Mouse (Mus musculus) Patski (cell line): ENCODE measurements around the gene Fank1. TPM values are rescaled to one million over a fixed set of nuclear protein-coding genes. Genes with fewer than 3 reads are reported as not detected.

ENCODE experiments used
- ATAC-seq: fragments of 100-300 bp; one replicate; pipeline ENCODE4 v1.8.0; 2021
- CTCF ChIA-PET: fragments of 350-600 bp; sonication (Branson Sonifier 250); formaldehyde crosslinking; loops from one replicate; lab custom pipeline; 2022; ENCODE audit warnings: inconsistent platforms; lab: Charles Lee
- POLR2A ChIA-PET: fragments of 350-600 bp; sonication (Branson Sonifier 250); formaldehyde crosslinking; loops from one replicate; lab custom pipeline; 2022; ENCODE audit warnings: antibody characterized with exemption, inconsistent platforms; lab: Charles Lee
- DNase-seq: peaks from one replicate; pipeline ENCODE4 v3.0.0-alpha.2; 2011; ENCODE audit warnings: low read depth, low spot score
- H3K27me3 ChIP-seq: fragments of 371-371 bp; one replicate; pipeline ENCODE4 v1.5.1; 2021
- CTCF ChIP-seq: fragments of 100-300 bp; IDR thresholded peaks from one replicate; pipeline ENCODE4 v1.5.1; 2021
- in situ Hi-C: fragments of 300-500 bp; cut with MboI; formaldehyde crosslinking; loops from 3 replicates; pipeline ENCODE4 v1.11.1; 2018; ENCODE audit warnings: low pct_unique_long_range_greater_than_20kb, mixed read lengths
- polyA plus RNA-seq: library from polyadenylated mRNA; unstranded; gene quantifications from one replicate; pipeline ENCODE4 v1.2.3, GENCODE M21; 2021

Fank1 gene
- polyA plus RNA-seq, 1 experiment from 2014 or later = 2.4 TPM

DNA sequence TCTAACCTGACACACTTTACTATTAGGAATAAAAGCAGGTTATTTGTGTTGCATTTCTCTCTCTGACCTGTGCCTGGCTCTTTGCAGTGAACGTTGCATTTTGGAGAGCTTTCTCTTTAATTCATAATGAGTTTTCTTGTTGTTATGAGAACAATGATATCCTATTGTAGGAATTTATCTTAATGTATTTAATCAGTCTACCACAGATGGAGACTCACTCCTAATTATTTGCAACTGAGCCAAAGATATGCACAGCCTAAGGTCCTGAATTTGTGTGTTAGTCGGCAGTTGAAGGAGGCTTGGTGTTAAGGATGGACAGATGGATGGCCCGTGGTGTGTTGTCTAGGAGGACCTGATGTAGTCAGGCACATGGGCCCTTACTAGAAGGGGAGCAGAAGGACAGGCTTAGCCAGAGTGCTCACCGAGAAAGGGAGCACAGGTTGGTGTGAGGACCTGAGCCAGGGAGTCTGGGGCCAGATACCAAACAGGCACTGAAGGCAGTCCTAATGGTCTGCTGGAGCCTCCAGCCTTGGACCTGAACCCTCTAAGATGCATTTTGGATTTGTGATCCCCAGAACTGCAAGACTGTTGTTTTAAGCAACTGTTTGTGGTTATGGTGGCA lies 14.1 kb downstream of the Fank1 start:
- ChIA-PET POLR2A (no interaction called here), CTCF (interaction anchor here (1.4 kb wide), 1 partner anchor 27 kb away, joined by 3 read pairs; no protein-coding TSS in a partner anchor)
- no peaks in the 10 kb centered on the region for H3K27me3 ChIP-seq
- DNase-seq (no peak), ATAC-seq (no peak)
- in situ Hi-C loops = no loop called here
- no peak for TF ChIP-seq CTCF

DNA sequence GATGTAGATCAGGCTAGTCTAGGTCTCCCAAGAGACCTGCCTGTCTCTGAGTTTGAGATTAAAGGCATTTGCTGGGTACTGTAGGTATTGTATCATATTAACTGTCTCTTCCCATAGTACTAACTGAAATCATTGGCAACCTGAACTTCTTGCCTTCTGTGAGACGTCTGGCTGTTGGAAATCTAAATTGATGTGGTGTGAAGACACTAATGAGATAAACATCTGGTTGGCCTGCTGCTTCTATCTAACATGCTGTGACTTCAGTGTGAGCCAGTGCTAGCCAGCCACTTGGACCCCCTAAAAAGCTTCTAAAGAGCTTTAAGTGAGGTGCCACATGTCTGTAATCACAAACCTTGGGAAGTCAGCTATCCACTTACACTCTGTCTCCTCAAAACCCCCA lies 16.1 kb downstream of the Fank1 start:
- TF ChIP-seq CTCF = no peak
- in situ Hi-C loops = no loop called here
- ChIA-PET POLR2A (interaction anchor here (0.6 to 1.7 kb wide), 3 partner anchors 17 to 1092 kb away, joined by 3 to 8 read pairs (median 3); partner anchors contain the start of gene Fank1), CTCF (no interaction called here)
- DNase-seq (no peak), ATAC-seq (no peak)
- no peaks in the 10 kb centered on the region for H3K27me3 ChIP-seq

DNA sequence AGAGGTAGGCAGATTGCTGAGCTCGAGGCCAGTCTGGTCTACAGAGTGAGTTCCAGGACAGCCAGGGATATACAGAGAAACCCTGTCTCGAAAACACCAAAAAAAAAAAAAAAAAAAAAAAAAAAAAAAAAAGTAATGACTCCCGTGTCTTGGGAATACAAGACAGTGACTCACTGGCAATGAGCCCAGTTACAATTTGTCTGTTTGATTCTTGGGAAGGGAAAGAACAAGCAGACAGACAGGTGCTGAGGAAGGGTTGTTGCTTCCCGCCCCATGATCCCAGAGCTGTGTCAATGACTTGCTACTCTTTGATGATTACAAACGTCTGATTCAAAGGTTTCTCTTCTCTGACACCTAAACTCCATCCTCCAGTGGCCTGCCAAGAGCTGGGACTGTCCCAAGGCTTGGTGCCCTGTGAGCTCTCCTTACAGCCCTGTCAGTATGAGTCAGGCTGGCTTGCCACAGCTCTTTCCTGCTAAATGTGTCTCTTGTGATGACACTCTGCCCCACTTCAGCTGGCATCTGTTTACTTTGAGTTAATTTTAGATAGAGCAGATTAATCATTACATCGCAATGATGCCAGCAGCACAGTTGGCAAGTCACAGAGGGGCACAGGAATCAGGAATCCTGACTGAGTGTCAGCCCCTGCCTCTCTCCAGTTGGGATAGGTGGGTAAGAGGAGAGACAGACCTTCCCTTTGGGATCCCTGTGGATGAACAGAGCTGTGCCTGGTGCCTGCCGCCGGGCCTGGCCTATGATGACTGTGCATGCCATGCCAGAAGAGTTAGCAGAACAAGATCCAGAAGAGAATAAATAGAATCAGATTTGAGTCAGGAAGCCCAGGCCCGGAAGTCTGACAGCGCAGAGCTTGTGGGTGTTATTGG lies 16.8 kb downstream of the Fank1 start:
- peak; percentile 97 for ATAC-seq
- H3K27me3 ChIP-seq = no peaks in the 10 kb centered on the region
- TF ChIP-seq CTCF = no peak
- ChIA-PET POLR2A (interaction anchor here (0.6 to 1.7 kb wide), 4 partner anchors 17 to 1093 kb away, joined by 3 to 9 read pairs (median 6); partner anchors contain the start of gene Fank1), CTCF (interaction anchor here (1.6 kb wide), 1 partner anchor 18 kb away, joined by 7 read pairs; the partner anchor contains the start of gene Fank1)
- peak; percentile 96 for DNase-seq
- in situ Hi-C loops = no loop called here

DNA sequence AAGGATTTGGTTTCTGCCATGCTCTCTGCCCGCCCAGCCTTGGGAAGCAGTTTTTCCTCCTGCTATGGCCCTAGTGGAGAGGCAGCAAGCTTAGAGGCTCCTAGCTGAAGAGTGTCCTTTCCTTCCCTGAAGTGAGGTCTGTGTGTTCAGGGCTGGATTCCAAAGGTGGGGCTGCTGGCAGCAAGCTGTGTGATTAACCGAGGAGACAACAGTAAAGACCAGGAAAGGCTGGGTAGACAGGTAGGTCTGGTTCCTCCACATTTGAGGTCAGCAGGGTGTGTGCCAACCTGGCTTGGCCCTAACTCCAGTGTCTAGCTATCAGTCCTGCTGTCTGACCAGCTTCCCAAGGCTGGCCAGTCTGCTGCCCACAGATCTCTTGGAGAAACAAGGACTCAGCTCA lies 18.1 kb downstream of the Fank1 start:
- H3K27me3 ChIP-seq = no peaks in the 10 kb centered on the region
- TF ChIP-seq CTCF = no peak
- ChIA-PET POLR2A (interaction anchor here (0.9 to 1.3 kb wide), 2 partner anchors 18 to 158 kb away, joined by 3 to 6 read pairs; partner anchors contain the start of genes Edrf1 and Fank1), CTCF (interaction anchor here (0.6 to 1.6 kb wide), 5 partner anchors 11 to 663 kb away, joined by 3 to 7 read pairs (median 3); partner anchors contain the start of gene Fank1)
- ATAC-seq = no peak
- in situ Hi-C loops = no loop called here
- no peak for DNase-seq

DNA sequence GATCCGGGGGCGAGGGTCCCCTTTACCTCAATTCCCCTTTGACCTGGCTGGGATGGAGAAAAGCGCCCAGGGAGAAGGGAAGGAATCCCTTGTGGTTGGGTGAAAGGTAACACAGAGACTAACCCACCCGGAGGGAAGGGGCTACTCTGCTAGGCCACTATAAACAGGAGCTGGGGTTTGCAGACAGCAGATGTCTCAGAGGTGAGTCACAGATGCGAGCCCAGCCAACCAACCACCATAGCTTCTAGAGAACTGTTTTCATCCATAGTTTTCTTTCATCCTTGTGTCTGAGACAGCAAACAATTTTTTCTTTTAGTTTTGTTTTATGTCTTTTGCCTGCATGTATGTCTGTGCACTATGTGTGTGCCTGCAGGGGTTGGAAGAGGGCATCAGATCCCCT lies 23.3 kb downstream of the Fank1 start:
- POLR2A ChIA-PET = no interaction called here
- H3K27me3 ChIP-seq = no peaks in the 10 kb centered on the region
- ATAC-seq = peak; percentile 67
- TF ChIP-seq CTCF = no peak
- in situ Hi-C loops = no loop called here
- no peak for DNase-seq
- CTCF ChIA-PET = no interaction called here

DNA sequence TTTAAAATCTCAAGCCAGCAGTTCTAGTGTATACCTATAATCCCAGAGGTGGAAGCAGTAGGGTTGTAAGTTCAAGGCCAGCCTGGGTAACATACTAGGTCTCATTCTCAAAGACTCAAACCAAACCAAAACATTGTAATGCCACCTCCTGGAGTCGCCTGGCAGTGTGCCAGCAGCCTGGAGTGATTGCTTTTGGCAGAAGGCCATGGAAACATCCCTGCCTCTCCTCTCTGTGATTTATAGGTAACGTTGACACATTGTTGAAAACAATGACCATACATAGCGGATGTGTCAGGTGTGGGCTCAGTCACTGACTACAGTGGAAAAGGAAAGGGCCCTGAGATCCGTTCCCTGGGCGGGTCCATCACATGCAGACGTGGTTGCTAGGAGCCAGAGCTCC lies 25.2 kb downstream of the Fank1 start:
- H3K27me3 ChIP-seq = no peaks in the 10 kb centered on the region
- POLR2A ChIA-PET = no interaction called here
- DNase-seq = peak; percentile 66
- CTCF ChIA-PET = no interaction called here
- no peak for ATAC-seq
- in situ Hi-C loops = no loop called here
- TF ChIP-seq CTCF = no peak

DNA sequence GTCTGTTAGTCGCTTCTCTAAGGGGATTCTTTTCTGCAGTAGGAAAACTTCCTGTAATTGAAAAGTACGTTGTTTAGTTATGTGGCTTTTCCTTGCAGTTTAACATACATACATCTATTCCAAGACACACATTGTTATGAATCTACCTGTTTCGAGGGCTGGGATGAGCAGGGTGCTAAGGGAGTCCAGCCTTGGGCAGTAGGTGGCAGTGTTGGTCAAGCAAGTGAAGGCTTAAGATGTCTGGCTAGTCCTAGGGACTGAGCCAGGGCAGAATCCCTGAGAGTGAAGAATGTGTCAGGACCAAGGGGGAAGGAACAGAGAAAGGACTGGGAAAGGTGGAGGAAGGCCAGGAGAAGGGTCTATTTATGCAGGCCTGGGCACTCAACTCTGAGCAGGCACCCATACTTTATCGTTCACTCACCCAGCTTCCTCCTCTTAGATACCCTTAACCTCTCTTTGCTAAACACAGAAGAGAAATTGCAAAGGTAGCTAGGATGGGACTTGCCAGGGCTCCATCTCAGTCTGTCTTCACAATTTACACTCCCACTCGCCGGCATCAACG lies 29.0 kb downstream of the Fank1 start:
- peak; percentile 93 for TF ChIP-seq CTCF
- POLR2A ChIA-PET = no interaction called here
- ATAC-seq (peak; percentile 88), DNase-seq (no peak)
- H3K27me3 ChIP-seq = no peaks in the 10 kb centered on the region
- in situ Hi-C loops = no loop called here
- CTCF ChIA-PET = interaction anchor here (0.9 to 2.0 kb wide), 6 partner anchors 9 to 28 kb away, joined by 3 to 8 read pairs (median 4); partner anchors contain the start of gene Fank1

DNA sequence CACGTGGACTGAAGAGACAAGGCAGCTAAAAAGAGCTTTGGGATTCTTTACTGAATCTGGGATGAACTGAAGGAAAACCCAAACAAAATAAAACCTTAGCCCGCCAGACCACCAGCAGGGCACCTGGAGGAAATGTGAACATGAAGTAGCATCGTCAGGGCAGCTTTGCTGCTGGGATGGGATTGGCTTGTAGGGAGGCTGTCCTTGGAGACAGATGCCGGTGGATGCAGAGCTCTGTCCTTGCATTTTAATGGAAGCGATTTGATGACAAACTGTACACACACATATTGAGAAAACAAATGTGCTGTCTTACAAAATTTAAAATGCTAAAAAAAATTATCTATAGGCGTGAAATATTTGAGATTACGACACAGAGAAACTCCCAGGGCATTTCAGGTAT lies 36.3 kb downstream of the Fank1 start:
- TF ChIP-seq CTCF = no peak
- DNase-seq (no peak), ATAC-seq (no peak)
- H3K27me3 ChIP-seq = no peaks in the 10 kb centered on the region
- in situ Hi-C loops = no loop called here
- ChIA-PET CTCF (interaction anchor here (2.0 kb wide), 1 partner anchor 12 kb away, joined by 4 read pairs; no protein-coding TSS in a partner anchor), POLR2A (no interaction called here)

DNA sequence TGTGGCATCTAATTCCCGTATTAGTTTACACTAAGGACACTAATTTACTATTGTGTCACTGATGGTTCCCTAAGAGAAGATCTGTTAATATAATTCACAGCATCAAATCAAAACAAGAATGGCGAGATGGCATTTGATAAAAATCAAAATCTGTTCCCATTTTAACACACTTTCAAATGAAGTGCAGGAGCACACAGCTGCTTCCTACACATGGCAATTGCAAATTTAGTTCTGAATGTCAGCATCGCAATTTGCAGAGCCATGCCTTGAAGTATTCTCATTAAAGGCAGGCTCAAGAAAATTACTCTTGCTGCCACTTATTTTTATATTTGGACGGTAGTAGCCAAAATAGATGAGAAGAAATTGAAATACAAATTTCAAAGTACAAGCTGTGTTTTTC lies 36.7 kb downstream of the Fank1 start:
- in situ Hi-C loops = no loop called here
- no peak for TF ChIP-seq CTCF
- no peak for ATAC-seq
- no peak for DNase-seq
- no peaks in the 10 kb centered on the region for H3K27me3 ChIP-seq
- ChIA-PET POLR2A (no interaction called here), CTCF (interaction anchor here (2.0 kb wide), 1 partner anchor 11 kb away, joined by 4 read pairs; no protein-coding TSS in a partner anchor)

DNA sequence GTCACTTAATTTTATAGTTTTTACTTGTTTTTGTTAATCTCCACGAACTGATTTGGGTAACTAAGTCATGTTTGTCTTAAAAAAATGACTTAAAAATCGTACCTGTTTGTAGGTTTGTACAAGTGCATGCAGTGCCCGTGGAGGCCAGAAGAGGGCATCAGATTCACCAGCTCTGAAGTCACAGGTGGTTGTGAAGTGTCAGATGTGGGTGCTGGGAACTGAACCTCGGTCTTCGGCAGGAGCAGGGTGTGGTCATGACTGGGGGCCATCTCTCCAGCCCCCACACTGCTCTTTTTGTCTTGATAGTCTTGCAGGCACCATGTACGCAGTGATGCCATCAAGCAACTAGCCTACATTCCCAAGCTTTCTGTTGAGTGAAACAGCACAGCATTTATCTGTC lies 47.1 kb downstream of the Fank1 start:
- in situ Hi-C loops = no loop called here
- ATAC-seq = no peak
- peak; percentile 44 for TF ChIP-seq CTCF
- CTCF ChIA-PET = interaction anchor here (1.3 to 1.6 kb wide), 2 partner anchors 18 to 20 kb away, joined by 3 to 5 read pairs; no protein-coding TSS in a partner anchor
- H3K27me3 ChIP-seq = no peaks in the 10 kb centered on the region
- POLR2A ChIA-PET = no interaction called here
- DNase-seq = no peak
